Mouse (Mus musculus) heart, postnatal 0 days (tissue): ENCODE measurements around the gene Sec24a.
"Not testable (repeated sequence)": the region's sequence is repeated elsewhere in the genome, so short reads cannot be mapped to it uniquely, and the experiment has no call there.

Source experiments
- CTCF ChIP-seq: IDR thresholded peaks from 2 replicates; pipeline ENCODE4 v1.5.1; 2016; ENCODE audit warnings: antibody characterized with exemption, control low read depth, low read depth
- EP300 ChIP-seq: IDR thresholded peaks from 2 replicates; pipeline ENCODE4 v1.6.1; 2016; ENCODE audit warnings: antibody characterized with exemption, low read depth

DNA sequence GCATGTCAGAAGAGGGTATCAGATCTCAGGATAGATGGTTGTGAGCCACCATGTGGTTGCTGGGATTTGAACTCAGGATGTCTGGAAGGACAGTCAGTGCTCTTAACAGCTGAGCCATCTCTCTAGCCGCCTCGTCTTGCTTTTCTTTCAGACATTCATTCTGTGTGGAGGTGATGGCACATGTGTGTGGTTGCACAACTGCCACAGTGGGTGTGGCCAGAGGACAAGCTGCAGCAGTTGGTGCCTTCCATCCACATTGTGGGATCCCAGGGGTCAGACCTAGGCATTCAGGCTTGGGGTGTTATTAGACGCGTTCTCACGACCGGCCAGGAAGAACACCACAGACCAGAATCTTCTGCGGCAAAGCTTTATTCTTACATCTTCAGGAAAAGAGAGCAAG, 98.7 kb downstream of the Sec24a start:
- TF ChIP-seq CTCF, EP300: not testable (repeated sequence)
